Mouse (Mus musculus): Measurements from ENCODE around the gene Arhgef11. TPM values are rescaled to one million over a fixed set of nuclear protein-coding genes. Genes with fewer than 3 reads are reported as not detected.

The Arhgef11 gene
- polyA plus RNA-seq, 2 experiments = 2.2 to 2.7 TPM

- H3K4me2 ChIP-seq (ENCODE audit: low read depth) = no peak overlapping the region
- no peaks in the 10 kb centered on the region for H3K9me3 ChIP-seq (ENCODE audit: control insufficient read depth, low read length)
- ATAC-seq (ENCODE audit: insufficient read depth) (no peak), DNase-seq (ENCODE audit: low read depth in 3 of 3, low spot score in 3 of 3) (no peak)
- H3K27me3 ChIP-seq (ENCODE audit: control insufficient read depth, insufficient read depth, low read length) = no peaks in the 10 kb centered on the region
- H3K4me1 ChIP-seq (replicated peaks; ENCODE audit: control insufficient read depth in 2 of 2, insufficient read depth in 2 of 2, low read length in 1 of 2) = no peaks in the 10 kb centered on the region
- H3K36me3 ChIP-seq (replicated peaks; ENCODE audit: control insufficient read depth, insufficient read depth, low read depth) = no peaks in the 10 kb centered on the region
- TF ChIP-seq EP300 (IDR thresholded peaks at IDR 0.05; ENCODE audit: low read depth) = no peak
- no peak for TF ChIP-seq CTCF (IDR thresholded peaks at IDR 0.05; ENCODE audit: low read depth)
- no peak overlapping the region for H3K9ac ChIP-seq (replicated peaks)
- H3K27ac ChIP-seq = no peak overlapping the region
- H3K4me3 ChIP-seq (ENCODE audit: insufficient read depth in 1 of 2, low read depth in 2 of 2, low read length in 2 of 2) = no peak overlapping the region
- WGBS (ENCODE audit: insufficient replicate concordance) = 62% methylated on average over 6 of the region's 6 CpGs
Measured at GRCm38 (mm10) chr3:87728696-87729095, 111.3 kb downstream of the Arhgef11 start.

- Histone ChIP-seq H3K9me3 (ENCODE audit: control insufficient read depth, low read length) (no peaks in the 10 kb centered on the region), H3K36me3 (replicated peaks; ENCODE audit: control insufficient read depth, insufficient read depth, low read depth) (no peaks in the 10 kb centered on the region), H3K9ac (replicated peaks) (no peak overlapping the region), H3K4me1 (replicated peaks; ENCODE audit: control insufficient read depth in 2 of 2, insufficient read depth in 2 of 2, low read length in 1 of 2) (no peaks in the 10 kb centered on the region), H3K27me3 (ENCODE audit: control insufficient read depth, insufficient read depth, low read length) (no peaks in the 10 kb centered on the region), H3K4me3 (ENCODE audit: insufficient read depth in 1 of 2, low read depth in 2 of 2, low read length in 2 of 2) (no peak overlapping the region), H3K4me2 (ENCODE audit: low read depth) (no peak overlapping the region), H3K27ac (no peak overlapping the region)
- 48% methylated on average over 4 of the region's 4 CpGs for WGBS (ENCODE audit: insufficient replicate concordance)
- ATAC-seq (ENCODE audit: insufficient read depth) (no peak), DNase-seq (ENCODE audit: low read depth in 3 of 3, low spot score in 3 of 3) (no peak)
- TF ChIP-seq CTCF (IDR thresholded peaks at IDR 0.05; ENCODE audit: low read depth) (no peak), EP300 (IDR thresholded peaks at IDR 0.05; ENCODE audit: low read depth) (no peak)
Measured at GRCm38 (mm10) chr3:87733098-87733497, 115.7 kb downstream of the Arhgef11 start.

GRCm38 (mm10) chr3:87733984-87734761 is 116.8 kb downstream of the Arhgef11 start:
- no peaks in the 10 kb centered on the region for H3K9me3 ChIP-seq (ENCODE audit: control insufficient read depth, low read length)
- no peak overlapping the region for H3K27ac ChIP-seq
- H3K4me1 ChIP-seq (replicated peaks; ENCODE audit: control insufficient read depth in 2 of 2, insufficient read depth in 2 of 2, low read length in 1 of 2) = no peaks in the 10 kb centered on the region
- H3K4me2 ChIP-seq (ENCODE audit: low read depth) = no peak overlapping the region
- H3K9ac ChIP-seq (replicated peaks) = no peak overlapping the region
- WGBS (ENCODE audit: insufficient replicate concordance) = 65% methylated on average over 11 of the region's 11 CpGs
- DNase-seq (ENCODE audit: low read depth in 3 of 3, low spot score in 3 of 3) (no peak), ATAC-seq (ENCODE audit: insufficient read depth) (no peak)
- no peak overlapping the region for H3K4me3 ChIP-seq (ENCODE audit: insufficient read depth in 1 of 2, low read depth in 2 of 2, low read length in 2 of 2)
- no peaks in the 10 kb centered on the region for H3K36me3 ChIP-seq (replicated peaks; ENCODE audit: control insufficient read depth, insufficient read depth, low read depth)
- H3K27me3 ChIP-seq (ENCODE audit: control insufficient read depth, insufficient read depth, low read length) = no peaks in the 10 kb centered on the region
- TF ChIP-seq CTCF (IDR thresholded peaks at IDR 0.05; ENCODE audit: low read depth) (no peak), EP300 (IDR thresholded peaks at IDR 0.05; ENCODE audit: low read depth) (no peak)

- no peak for DNase-seq (ENCODE audit: low read depth in 3 of 3, low spot score in 3 of 3)
- H3K4me1 ChIP-seq (replicated peaks; ENCODE audit: control insufficient read depth in 2 of 2, insufficient read depth in 2 of 2, low read length in 1 of 2) = no peaks in the 10 kb centered on the region
- no peaks in the 10 kb centered on the region for H3K27me3 ChIP-seq (ENCODE audit: control insufficient read depth, insufficient read depth, low read length)
- no peaks in the 10 kb centered on the region for H3K9me3 ChIP-seq (ENCODE audit: control insufficient read depth, low read length)
- ATAC-seq (ENCODE audit: insufficient read depth) = no peak
- no peak overlapping the region for H3K9ac ChIP-seq (replicated peaks)
- H3K27ac ChIP-seq = no peak overlapping the region
- H3K4me3 ChIP-seq (ENCODE audit: insufficient read depth in 1 of 2, low read depth in 2 of 2, low read length in 2 of 2) = no peak overlapping the region
- no peak overlapping the region for H3K4me2 ChIP-seq (ENCODE audit: low read depth)
- H3K36me3 ChIP-seq (replicated peaks; ENCODE audit: control insufficient read depth, insufficient read depth, low read depth) = no peaks in the 10 kb centered on the region
- WGBS (ENCODE audit: insufficient replicate concordance) = 68% methylated on average over 9 of the region's 9 CpGs
- no peak for TF ChIP-seq EP300 (IDR thresholded peaks at IDR 0.05; ENCODE audit: low read depth)
- TF ChIP-seq CTCF (IDR thresholded peaks at IDR 0.05; ENCODE audit: low read depth) = no peak
Measured at GRCm38 (mm10) chr3:87735335-87735734, 118.0 kb downstream of the Arhgef11 start.

- TF ChIP-seq CTCF (IDR thresholded peaks at IDR 0.05; ENCODE audit: low read depth) (no peak), EP300 (IDR thresholded peaks at IDR 0.05; ENCODE audit: low read depth) (no peak)
- Histone ChIP-seq H3K4me2 (ENCODE audit: low read depth) (no peak overlapping the region), H3K9ac (replicated peaks) (no peak overlapping the region), H3K4me3 (ENCODE audit: insufficient read depth in 1 of 2, low read depth in 2 of 2, low read length in 2 of 2) (no peak overlapping the region), H3K4me1 (replicated peaks; ENCODE audit: control insufficient read depth in 2 of 2, insufficient read depth in 2 of 2, low read length in 1 of 2) (no peaks in the 10 kb centered on the region), H3K36me3 (replicated peaks; ENCODE audit: control insufficient read depth, insufficient read depth, low read depth) (no peaks in the 10 kb centered on the region), H3K27me3 (ENCODE audit: control insufficient read depth, insufficient read depth, low read length) (no peaks in the 10 kb centered on the region), H3K9me3 (ENCODE audit: control insufficient read depth, low read length) (no peaks in the 10 kb centered on the region), H3K27ac (no peak overlapping the region)
- ATAC-seq (ENCODE audit: insufficient read depth) (no peak), DNase-seq (ENCODE audit: low read depth in 3 of 3, low spot score in 3 of 3) (no peak)
- WGBS (ENCODE audit: insufficient replicate concordance) = 37% methylated on average over 5 of the region's 5 CpGs
Measured at GRCm38 (mm10) chr3:87738906-87739305, 121.5 kb downstream of the Arhgef11 start.
